Mouse (Mus musculus) megakaryocyte, embryonic 14.5 days (primary cell): Measurements from ENCODE around the gene Ccdc73.

Experiments
- FLI1 ChIP-seq: IDR thresholded peaks from 2 replicates; pipeline ENCODE4 v1.6.1; 2012; ENCODE audit warnings: low read length, inconsistent platforms, mixed read lengths
- GATA1 ChIP-seq: IDR thresholded peaks from 3 replicates; pipeline ENCODE4 v1.6.1; 2012; ENCODE audit warnings: mixed read lengths, low read length, inconsistent platforms, borderline replicate concordance

DNA sequence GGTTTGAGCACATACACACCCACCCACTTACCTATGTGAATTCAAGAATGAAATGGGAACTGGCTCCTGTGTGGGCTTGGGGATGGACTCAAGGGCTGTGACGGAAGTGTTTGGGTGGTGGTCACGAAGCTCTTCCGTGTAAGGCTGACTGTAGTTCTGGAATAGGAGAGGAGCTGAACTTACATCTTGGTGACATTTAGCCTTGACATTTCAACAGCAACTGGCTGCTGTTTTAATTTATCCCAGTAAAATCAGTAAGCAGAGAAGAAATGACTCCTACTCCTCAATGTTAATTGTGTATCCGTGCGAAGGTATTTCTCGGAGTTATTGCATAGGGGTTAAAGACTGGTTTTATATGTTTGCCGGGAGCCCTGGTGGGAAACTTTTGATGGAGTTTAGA, 15.1 kb upstream of the Ccdc73 start:
- TF ChIP-seq GATA1 (no peak), FLI1 (no peak)
